Mouse (Mus musculus): ENCODE results near the gene Tspan9.

The Tspan9 gene

GRCm38 (mm10) chr6:128036597-128036996 lies 106.8 kb downstream of the Tspan9 start:
- DNase-seq (ENCODE audit: low read depth) = no peak

- DNase-seq (ENCODE audit: low read depth) = peak; percentile 15
Measured at GRCm38 (mm10) chr6:128035930-128036309, 107.5 kb downstream of the Tspan9 start.

GRCm38 (mm10) chr6:128035250-128035929 lies 108.0 kb downstream of the Tspan9 start:
- no peak for DNase-seq (ENCODE audit: low read depth)

- DNase-seq (ENCODE audit: low read depth) = peak; percentile 14
Measured at GRCm38 (mm10) chr6:128034317-128035249, 108.8 kb downstream of the Tspan9 start.

- DNase-seq (ENCODE audit: low read depth) = no peak
Measured at GRCm38 (mm10) chr6:128033868-128034250, 109.5 kb downstream of the Tspan9 start.

- peak; percentile 46 for DNase-seq (ENCODE audit: low read depth)
Measured at GRCm38 (mm10) chr6:128033172-128033867, 110.1 kb downstream of the Tspan9 start.

- peak; percentile 55 for DNase-seq (ENCODE audit: low read depth)
Measured at GRCm38 (mm10) chr6:128032252-128033171, 110.9 kb downstream of the Tspan9 start.

GRCm38 (mm10) chr6:128031584-128031983 lies 111.8 kb downstream of the Tspan9 start:
- no peak for DNase-seq (ENCODE audit: low read depth)

- DNase-seq (ENCODE audit: low read depth) = no peak
Measured at GRCm38 (mm10) chr6:128031096-128031495, 112.3 kb downstream of the Tspan9 start.

GRCm38 (mm10) chr6:128030475-128030874 lies 112.9 kb downstream of the Tspan9 start:
- DNase-seq (ENCODE audit: low read depth) = no peak

- peak; percentile 48 for DNase-seq (ENCODE audit: low read depth)
Measured at GRCm38 (mm10) chr6:128029517-128030348, 113.7 kb downstream of the Tspan9 start.

GRCm38 (mm10) chr6:128028116-128028940 lies 115.1 kb downstream of the Tspan9 start:
- DNase-seq (ENCODE audit: low read depth) = no peak

- DNase-seq (ENCODE audit: low read depth) = no peak
Measured at GRCm38 (mm10) chr6:128025997-128026396, 117.4 kb downstream of the Tspan9 start.

- DNase-seq (ENCODE audit: low read depth) = no peak
Measured at GRCm38 (mm10) chr6:128025581-128025980, 117.8 kb downstream of the Tspan9 start.

GRCm38 (mm10) chr6:128022207-128022606 lies 121.2 kb downstream of the Tspan9 start:
- no peak for DNase-seq (ENCODE audit: low read depth)

GRCm38 (mm10) chr6:128021931-128022202 lies 121.5 kb downstream of the Tspan9 start:
- no peak for DNase-seq (ENCODE audit: low read depth)

- DNase-seq (ENCODE audit: low read depth) = no peak
Measured at GRCm38 (mm10) chr6:128021106-128021930, 122.1 kb downstream of the Tspan9 start.

GRCm38 (mm10) chr6:128020521-128021057 lies 122.8 kb downstream of the Tspan9 start:
- no peak for DNase-seq (ENCODE audit: low read depth)

- DNase-seq (ENCODE audit: low read depth) = no peak
Measured at GRCm38 (mm10) chr6:128020053-128020452, 123.3 kb downstream of the Tspan9 start.
